Mouse (Mus musculus): ENCODE measurements at regions not wholly inside any gene's neighbourhood (a gene's known extent, or its start where the extent isn't known, plus 50 kb on each side); places are given as distances from the start of the nearest gene placed in this dataset.

DNA sequence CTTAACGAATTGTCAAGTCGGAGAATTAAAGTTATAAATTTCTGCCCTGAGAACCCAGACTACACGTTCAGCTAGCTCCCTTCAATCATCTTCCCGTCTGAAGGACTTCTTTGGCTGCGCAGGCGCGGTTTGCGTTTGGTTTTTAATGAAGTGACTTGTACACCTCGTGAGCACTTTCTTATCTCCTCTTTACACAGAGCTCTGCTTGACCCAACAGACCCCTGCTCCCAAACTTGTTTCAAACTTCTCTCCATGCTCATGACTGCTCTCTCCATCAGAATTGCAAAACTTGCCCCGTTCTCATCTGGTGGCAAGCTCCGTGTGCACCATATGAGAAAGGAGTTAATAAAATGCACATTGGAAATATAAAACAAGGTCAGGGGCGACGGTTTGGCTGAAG lies 257.2 kb upstream of the Nt5e start:
- DNase-seq (ENCODE audit: low spot score), result no peak

GRCm38 (mm10) chr9:88073165-88073564 lies 253.8 kb upstream of the Nt5e start:
- no peak for DNase-seq (ENCODE audit: low spot score)

DNA sequence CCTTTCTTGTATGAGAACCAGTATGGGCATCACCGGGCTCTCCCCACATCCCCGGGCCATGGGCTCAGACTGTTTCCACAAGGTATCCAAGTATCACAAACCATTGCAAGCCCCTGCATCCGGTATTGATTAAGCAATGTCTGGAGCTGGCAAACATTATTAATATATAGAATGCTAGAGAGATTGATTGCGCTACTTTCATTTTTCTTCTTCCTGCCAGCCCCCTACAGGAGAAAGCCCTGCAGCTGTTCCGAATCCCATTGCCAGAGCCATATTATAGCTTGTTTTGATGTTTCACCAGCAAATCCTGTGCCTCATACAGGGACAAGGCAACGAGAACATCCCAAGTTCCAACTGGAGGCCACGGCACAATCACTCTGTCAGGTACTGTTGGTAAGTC lies 253.4 kb upstream of the Nt5e start:
- DNase-seq (ENCODE audit: low spot score), result no peak

DNA sequence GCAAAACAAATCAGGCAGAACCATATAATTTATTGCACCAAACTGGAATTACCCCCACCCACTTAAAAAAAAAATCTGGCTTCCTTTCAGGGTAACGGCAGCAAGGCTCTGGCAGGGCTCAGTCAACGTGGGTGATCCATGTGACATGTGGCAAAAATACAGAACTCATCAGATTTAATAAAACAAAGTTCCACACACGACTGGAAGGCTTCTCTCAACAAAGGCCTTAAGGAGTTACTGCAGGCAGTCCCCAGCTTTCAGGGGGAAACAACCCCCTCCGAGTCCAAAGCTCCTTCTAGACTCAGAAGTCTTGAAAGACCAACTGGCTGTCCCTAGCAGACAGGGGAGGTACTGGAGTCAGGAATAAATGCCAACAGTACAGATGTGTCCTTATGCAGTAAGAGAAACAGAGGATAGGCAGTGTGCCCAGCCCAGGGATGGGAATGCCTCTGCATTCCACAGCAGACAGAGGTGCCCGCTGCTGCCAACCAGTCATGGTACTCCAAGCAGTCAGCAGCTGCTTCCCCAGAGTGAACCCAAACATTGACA lies 244.0 kb upstream of the Nt5e start:
- no peak for DNase-seq (ENCODE audit: low spot score)

DNA sequence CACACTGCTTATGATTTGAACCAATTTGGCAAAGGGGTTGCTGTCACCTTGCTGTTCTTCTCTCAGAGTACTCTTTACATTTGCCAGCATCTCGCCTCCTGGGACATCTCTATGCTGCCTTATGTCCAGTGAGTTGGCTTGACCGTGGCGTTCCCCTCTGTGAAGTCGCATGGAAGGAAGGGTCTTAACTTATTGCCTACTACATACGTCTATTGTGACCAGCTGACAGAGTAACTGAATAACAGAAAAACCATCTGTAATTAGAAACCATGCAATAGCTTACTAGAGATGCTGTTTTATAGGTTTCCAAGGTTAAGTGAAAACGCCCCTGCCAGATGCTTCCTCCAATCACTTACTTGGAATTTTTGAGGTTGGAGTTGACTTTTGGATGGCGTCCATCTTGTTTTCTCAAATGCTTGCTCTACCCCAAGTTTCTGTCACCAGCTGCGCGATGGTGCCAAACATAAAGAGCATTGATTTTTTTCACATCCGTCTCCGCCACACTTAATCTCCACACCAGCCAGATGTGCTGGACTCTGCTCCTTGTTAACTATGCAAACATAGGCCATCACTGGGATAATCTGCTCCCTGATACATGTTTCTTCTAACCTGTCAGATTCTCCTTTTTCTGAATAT lies 241.7 kb upstream of the Nt5e start:
- DNase-seq (ENCODE audit: low spot score), result no peak

DNA sequence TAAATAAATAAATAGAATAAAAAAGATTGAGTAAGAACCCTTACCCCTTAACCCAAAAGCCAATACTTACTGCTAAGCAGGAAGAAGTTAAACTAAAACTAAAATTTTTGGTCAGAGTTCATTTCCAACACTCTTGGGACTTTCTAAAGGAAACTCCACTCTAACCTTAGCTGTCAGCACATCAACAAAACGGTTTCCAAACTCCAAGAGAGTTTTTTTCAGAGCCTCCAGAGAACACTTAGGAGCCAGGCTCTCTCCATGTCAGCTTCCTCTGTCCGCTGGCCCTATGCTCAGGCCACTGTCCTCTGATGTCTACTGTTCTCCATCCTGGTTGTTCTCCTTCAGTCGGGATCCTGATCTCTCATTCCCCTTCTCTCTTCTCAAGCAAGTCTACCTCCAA lies 241.1 kb upstream of the Nt5e start:
- DNase-seq (ENCODE audit: low spot score), result no peak

DNA sequence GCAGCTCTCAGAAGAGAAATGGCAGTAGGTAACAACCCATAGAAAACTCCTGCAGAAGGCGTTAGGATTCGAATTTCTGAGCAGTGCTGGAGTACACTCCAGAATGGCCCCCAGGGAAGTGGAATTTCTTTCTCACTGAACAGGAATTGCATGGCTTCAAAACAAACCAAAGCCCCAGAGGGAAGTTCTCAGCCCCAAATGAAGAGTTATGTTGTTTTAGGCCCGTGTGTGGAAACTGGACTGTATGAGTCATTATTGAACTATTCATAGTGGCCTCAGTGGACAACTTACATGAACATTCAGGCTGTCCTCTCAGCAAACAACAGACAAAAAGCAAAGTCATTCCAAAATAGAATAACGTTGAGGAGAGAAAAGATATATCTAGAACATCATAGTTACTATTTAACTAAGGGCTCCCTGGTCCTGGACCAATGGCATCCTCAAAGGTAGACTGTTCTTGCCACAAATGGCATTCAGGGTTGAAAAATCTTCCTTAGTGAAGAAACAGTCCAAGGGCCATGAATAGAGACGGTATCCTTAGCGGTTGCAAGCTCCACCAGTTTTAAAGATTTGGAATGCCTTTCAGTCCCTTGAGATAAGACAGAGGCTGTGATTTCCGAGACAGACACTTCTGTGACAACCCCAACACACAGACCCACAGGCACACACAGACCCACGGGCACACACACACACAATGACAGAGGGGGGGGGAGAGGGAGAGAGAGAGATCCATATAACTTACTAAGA lies 235.0 kb upstream of the Nt5e start:
- no peak for DNase-seq (ENCODE audit: low spot score)

DNA sequence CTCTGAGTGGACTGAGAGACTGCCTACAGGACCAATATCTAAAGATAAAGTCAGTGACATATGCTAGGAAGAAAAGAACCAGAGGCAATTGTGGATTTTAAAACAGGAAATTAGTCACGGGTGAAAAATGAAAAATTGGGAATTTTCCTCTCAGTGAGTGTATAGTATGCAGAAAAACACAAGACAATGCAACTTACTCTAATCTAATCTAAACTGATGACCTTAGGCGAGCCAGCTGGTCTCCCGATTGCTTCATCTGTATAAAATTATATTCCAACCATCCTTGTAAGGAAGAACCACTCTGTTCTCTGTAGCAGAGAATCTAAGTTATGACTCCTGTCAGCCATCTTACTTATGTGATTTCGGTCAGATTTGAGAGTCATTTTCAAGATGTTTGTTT lies 234.4 kb upstream of the Nt5e start:
- no peak for DNase-seq (ENCODE audit: low spot score)

- DNase-seq (ENCODE audit: low spot score), result no peak
These were observed 213.9 kb upstream of the Nt5e start for GRCm38 (mm10) chr9:88113094-88113493.

DNA sequence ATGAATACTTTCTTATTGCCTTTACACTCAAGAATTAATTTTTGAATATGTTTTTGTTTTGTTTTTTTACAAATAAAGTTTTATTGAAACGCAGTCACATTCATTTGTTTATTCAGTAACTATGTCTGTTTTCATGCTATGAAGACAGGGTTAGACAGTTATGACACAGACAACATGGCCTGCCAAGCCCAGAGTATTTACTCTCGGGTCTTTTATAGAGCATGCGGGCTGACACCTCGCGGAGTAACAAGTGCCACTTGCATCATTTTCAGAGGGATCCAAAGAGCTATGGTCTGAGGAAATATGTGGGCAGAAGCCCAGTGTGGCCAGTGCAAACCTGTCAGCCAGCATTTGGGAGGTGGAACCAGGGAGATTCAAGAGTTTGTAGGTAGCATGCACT lies 206.5 kb upstream of the Nt5e start:
- DNase-seq (ENCODE audit: low spot score), result no peak

GRCm38 (mm10) chr9:88120963-88121570 lies 205.9 kb upstream of the Nt5e start:
- DNase-seq (ENCODE audit: low spot score), result no peak

DNA sequence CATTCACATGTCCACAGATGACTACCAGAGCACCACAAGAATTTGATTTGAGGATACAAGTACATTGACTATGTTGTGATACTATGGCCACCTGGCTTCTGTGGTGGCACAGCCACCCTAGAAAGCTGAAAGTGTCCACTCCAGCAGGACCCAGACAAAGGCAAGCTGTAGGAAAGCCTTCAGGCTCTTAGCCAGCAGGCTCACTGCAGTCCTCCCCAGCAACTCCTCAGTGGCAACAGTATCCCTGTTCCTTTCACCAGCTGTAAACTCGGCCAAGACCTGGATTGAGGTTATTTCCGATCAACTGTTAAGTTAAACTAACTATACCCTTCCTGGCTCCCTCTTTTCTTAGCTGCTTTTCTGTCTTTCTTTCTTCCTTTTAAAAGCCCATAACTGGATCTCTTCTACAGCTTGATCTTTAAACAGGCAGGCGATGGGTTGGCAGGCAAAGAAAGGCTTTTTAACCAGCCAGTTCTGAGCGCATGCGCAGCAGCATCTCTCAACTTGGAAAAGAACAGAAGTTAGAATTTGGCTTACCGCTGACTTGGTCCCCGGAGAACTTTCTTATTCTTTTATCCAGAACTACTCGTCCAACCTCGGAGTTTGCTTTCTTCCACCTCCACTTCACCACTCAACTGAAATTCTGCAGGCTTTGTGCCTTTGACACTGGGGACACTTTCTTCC lies 202.5 kb upstream of the Nt5e start:
- no peak for DNase-seq (ENCODE audit: low spot score)

DNA sequence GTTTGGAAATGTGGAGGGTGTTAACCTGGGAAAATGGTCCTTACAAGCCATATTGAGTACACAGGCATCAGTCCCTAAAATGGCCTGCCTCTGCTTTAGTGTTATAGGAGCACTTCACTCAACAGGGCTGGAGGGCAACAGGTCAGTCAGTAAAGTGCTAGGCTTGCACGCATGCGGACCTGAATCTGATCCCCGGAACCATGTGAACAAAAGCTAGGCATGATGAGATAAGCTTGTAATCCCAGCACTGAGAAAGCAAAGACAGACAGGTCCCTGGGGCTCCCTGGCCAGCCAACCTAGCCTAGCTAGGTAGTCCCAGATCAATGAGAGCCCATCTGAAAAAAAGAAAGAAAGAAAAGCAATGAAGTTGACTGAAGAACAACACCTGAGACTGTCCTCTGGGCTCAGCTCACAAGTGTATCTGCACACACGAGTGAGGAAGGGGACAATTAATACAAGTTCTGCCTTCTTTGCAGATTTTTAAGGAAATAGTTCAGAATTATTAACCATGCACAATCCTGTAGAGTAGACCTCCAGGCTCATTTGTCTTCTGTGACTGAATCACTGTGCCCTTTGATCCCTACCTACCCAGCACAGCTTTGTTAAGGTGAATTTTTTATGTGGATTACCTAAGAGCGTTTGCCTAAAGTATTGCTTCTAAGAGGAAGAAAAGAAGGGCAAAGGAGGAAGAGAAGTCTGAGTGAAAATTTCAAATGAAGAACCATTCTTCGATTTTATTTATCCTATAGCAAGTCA lies 163.8 kb upstream of the Nt5e start:
- DNase-seq (ENCODE audit: low spot score), result no peak

DNA sequence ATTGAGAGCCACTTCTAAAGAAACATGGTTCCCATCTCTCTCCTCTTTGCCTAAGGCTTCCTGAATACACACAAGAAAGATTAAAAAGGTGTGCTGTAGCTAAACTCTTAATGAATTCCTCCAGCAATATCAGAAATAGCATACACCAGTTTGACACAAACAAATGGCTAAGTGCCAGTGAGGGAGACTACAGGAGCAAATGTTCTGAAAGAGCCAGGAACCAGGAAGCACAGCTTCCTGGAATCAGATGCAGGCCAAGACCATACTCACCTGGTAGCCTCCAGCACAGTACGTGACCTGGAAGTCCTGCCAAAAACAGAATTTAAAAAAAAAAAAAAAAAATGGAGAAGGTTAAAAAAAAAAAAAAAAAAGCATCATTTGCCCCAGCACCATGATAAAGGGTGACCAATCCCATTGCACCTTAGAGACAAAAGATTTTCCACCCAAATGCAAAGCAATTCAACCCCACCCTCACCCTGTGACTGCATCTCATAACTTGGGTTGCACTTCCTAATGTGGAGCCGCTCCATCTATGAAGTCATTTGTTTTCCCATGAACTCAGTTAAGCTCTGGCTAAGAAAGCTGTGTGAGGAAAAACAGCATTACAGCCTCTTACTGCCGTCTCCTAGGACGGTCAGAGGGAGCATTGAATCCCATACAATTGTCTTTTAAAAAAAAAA lies 149.3 kb upstream of the Nt5e start:
- no peak for DNase-seq (ENCODE audit: low spot score)

- no peak for DNase-seq (ENCODE audit: low spot score)
These were observed 145.6 kb upstream of the Nt5e start for GRCm38 (mm10) chr9:88181189-88181994.

DNA sequence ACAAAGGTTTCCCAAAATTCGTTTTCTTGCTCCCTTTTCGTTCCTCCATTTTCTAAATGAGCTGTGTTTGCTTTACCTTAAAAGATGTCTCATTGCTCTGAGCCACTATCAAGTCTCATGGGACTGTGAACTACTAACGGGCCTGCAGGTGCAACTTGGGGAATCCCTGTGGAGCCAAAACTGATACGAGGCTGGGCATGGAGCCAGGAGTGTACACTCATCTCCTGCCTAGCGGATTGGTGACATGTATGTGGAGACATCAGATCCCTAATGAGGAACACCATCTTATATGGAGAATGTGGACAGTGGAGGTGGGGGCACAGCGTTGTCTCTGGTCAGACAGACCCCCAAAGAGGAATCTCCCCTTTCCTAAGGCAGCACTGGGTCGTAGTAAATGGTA lies 119.6 kb upstream of the Nt5e start:
- DNase-seq (ENCODE audit: low spot score), result no peak

DNA sequence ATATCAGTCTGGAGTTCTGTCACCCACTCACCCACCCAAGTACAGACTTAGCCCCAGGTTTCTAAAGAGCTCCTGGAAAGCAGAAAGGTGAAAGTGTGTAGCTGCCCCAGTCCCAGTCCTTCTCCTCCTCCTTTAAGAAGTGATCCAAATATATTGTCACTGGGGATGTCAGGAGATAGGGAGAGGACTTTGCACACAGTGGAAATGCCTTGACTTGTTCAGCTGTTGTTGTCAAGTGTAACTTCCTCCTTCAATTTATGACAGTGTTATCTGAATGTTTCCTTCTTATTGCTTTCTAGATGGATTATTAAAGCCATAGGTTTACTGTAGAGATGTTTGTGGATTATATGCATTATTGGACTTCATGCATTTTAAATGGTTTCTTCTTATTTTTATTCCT lies 119.0 kb upstream of the Nt5e start:
- DNase-seq (ENCODE audit: low spot score), result no peak

DNA sequence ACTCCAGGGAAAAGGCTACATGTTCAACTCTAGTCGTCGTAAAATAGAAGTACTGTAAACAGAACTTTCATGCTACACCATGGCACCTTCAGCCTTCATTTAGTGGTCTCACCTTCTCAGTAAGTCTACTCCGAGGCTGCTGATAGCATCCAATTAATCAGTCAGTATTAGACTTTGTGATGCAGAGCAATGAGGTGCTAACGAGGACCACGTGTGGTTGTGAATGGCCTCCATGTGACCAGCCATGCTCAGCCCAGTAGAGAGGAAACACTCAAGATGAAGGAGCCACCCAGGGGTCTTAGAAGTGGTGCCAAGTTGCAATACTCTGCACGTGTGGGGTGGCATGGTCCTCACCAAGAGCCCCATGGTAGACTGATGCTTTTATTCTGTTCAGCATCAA lies 112.2 kb upstream of the Nt5e start:
- DNase-seq (ENCODE audit: low spot score), result no peak

DNA sequence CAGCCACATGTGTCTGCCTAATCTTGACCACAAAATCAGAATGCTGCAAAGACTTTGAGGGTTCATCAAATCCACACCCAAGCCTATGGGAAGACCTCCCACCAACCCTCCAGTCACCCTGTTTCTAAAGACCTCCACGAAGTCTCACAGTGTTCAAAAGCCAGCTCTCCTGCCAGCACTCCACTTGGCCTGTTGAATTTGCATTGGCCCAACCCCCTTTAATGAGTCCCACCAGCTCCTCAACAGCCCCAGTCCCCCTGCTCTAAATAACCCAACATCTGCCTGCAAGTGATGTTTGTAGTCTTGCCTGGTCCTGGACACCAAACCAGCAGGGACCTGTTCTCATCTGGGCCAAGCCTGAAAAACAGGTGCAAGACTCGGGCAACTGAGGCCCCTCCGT lies 106.6 kb upstream of the Nt5e start:
- DNase-seq (ENCODE audit: low spot score), result no peak

GRCm38 (mm10) chr9:88221276-88221675 lies 105.7 kb upstream of the Nt5e start:
- DNase-seq (ENCODE audit: low spot score), result no peak

All from T-cell, adult 2 months (primary cell).